Mouse (Mus musculus) frontal cortex, postnatal 14 days (tissue): ENCODE data around the gene 4931429L15Rik.

Experiments used
- DNase-seq, 2 experiments: peaks; one replicate each; pipeline ENCODE4 v3.0.0; 2022; ENCODE audit warnings: low spot score in 2 of 2

The 4931429L15Rik gene

DNA sequence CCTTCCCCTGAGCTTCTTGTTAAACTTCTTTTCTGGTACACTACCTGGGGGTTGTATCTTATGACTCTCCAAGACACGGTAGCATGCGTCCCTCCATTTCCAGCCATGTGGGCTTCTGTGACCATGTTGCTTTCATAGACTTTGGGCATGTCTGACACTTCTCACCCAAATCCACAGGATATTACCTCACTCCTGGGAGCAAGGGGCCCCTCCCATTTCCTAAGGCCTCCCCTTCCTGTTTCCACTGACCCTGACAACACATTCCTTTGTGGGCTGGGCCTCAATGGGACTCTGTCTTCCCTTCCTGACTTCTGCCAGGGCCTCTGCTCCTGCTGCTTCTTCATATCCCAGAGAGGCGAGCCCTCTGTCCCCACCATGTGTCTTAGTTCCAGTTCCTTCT lies 62.2 kb downstream of the 4931429L15Rik start:
- no peak for DNase-seq

- DNase-seq, result no peak
These were observed 63.0 kb downstream of the 4931429L15Rik start for GRCm38 (mm10) chr9:46256658-46257385.

- no peak for DNase-seq
These were observed 63.6 kb downstream of the 4931429L15Rik start for GRCm38 (mm10) chr9:46256177-46256576.
